Mouse (Mus musculus): Measurements from ENCODE around the gene Ift43. TPM values are rescaled to one million over a fixed set of nuclear protein-coding genes. Genes with fewer than 3 reads are reported as not detected.

Ift43 gene
- polyA plus RNA-seq, 1 experiment: 35.1 TPM

GRCm38 (mm10) chr12:86116295-86116835 is 34.0 kb downstream of the Ift43 start:
- DNase-seq (ENCODE audit: low read depth, low spot score): no peak
- WGBS: 80% methylated on average over 15 of the region's 15 CpGs

DNA sequence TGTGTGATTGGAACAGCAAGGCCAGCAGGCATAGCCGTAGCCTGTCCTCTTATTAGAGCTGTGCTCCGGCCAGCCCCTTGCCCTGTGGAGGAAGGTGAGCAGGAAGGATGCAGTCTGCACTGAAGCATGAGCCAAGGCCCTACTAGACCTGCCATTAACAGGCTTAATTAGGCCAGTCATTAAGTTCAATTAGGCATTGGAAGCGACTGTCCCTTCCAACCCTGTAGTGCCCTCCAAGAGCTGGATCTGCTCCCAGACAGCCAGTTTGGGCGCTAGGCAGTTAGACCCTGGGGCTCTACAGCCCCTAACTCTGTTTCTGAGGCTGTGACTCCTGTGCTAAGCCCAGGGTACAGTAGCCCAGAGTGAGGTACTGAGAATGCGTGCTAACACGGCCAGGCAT is 41.7 kb downstream of the Ift43 start:
- DNase-seq (ENCODE audit: low read depth, low spot score): no peak
- WGBS: 85% methylated on average over 6 of the region's 6 CpGs

DNA sequence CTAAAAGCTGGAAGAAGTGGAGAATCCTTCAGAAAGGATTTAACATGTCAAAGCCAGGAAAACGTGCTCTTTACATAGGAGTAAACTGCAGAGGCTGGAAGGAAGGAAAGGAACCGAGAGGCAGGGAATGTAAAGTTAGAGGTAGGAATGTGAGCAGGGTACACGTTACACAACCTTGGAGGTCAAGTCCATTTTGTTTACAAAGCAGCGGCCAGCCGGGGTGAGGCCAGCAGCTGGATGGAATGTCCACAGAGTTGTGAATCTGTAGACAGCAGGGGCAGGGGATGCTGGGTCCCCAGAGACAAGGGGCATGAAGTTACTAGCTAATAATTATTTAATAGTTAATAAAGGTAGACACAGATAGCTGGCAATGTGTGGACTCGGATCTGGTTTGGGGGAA is 45.8 kb downstream of the Ift43 start:
- no peak for DNase-seq (ENCODE audit: low read depth, low spot score)

DNA sequence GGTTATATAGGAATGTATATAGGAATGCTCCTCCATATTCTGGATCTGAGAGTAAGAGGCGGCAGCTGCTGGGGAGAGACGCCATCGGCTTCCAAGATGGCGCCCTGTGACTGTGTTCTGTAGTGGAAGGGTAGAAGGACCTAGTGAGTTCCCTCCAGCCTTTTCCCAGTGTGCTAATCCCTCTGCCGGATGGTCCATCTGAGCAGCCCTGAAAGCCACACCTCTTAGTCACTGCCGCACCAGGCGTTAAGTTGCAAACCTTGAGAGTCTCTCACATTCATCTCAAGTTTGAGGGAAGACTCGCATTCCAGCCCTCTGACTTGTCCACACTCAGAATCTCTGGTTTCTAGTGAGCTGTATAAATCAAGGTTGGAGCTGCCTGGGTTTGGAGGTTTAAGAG is 46.7 kb downstream of the Ift43 start:
- WGBS: 92% methylated on average over 8 of the region's 8 CpGs
- DNase-seq (ENCODE audit: low read depth, low spot score): no peak

More for the DNA sequence above, 45.8 kb downstream of the Ift43 start:
- 41% methylated on average over 6 of the region's 6 CpGs for WGBS

DNA sequence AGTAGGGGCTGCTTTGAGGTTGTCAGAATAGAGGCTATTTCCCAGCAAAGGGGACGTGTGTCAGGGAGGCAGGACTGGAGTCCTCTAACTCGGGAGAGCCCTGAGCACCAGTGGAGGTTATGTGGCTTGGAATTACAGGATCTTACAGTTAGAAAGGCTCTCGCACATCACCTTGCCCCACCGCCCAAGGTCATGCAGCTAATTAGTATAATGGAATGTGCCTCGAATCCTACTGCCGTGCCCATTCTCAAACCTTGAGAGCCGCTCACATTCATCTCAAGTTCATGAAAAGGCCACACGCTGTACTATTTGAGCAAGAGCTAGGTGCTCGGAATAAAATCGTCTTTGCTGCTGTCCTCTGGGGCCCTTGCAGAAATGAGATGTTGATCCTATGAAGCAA is 47.4 kb downstream of the Ift43 start:
- DNase-seq (ENCODE audit: low read depth, low spot score): no peak
- WGBS: 76% methylated on average over 10 of the region's 10 CpGs

GRCm38 (mm10) chr12:86132799-86133198 is 50.5 kb downstream of the Ift43 start:
- 31% methylated on average over 2 of the region's 2 CpGs for WGBS
- DNase-seq (ENCODE audit: low read depth, low spot score): peak; percentile 36

- WGBS: 81% methylated on average over 4 of the region's 4 CpGs
- no peak for DNase-seq (ENCODE audit: low read depth, low spot score)
Measured at GRCm38 (mm10) chr12:86135691-86136090, 53.4 kb downstream of the Ift43 start.

DNA sequence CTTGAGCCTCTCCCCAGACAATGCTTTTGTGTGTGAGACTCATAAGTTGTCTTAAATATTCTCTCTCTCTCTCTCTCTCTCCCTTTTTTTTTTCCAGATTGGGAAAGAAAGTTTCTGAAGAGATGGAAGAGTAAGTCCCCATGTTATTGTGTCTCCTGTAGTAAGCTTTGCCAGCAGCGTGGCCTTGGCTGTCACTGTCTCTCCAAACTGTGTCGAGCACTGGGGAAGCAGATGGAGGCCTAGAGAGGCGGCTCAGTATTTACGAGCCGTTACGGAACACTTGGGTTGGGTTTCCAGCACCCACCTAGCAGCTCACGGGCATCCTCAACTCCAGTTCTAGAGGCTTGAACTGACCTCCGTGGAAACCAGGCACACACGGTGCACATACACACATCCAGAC is 56.4 kb downstream of the Ift43 start:
- 82% methylated on average over 9 of the region's 9 CpGs for WGBS
- DNase-seq (ENCODE audit: low read depth, low spot score): no peak

DNA sequence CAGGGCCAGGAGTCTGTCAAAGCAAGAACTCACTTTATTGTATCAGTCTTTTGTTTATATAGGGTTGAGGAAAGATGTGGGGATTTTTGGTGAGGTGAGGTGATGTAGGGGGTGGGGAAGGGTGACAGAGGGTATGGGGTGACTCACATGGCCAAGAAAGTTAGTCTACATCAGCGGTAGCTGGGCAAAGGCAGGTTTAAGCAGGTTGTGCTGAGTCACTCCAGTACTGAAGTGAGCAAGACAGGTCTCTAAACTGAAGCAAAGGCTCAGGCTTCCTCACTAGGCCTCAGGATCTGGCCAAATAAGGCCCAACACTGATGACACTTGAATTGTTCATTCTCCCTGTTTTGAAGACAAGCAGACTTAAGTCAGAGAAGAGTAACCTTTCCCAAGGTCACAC is 60.0 kb downstream of the Ift43 start:
- no peak for DNase-seq (ENCODE audit: low read depth, low spot score)
- 68% methylated on average over 1 of the region's 1 CpGs for WGBS

- DNase-seq (ENCODE audit: low read depth, low spot score): no peak
- WGBS: 97% methylated on average over 3 of the region's 3 CpGs
Measured at GRCm38 (mm10) chr12:86146246-86146645, 63.9 kb downstream of the Ift43 start.

- DNase-seq (ENCODE audit: low read depth, low spot score): no peak
- WGBS: 86% methylated on average over 6 of the region's 6 CpGs
Measured at GRCm38 (mm10) chr12:86148271-86148670, 65.9 kb downstream of the Ift43 start.

DNA sequence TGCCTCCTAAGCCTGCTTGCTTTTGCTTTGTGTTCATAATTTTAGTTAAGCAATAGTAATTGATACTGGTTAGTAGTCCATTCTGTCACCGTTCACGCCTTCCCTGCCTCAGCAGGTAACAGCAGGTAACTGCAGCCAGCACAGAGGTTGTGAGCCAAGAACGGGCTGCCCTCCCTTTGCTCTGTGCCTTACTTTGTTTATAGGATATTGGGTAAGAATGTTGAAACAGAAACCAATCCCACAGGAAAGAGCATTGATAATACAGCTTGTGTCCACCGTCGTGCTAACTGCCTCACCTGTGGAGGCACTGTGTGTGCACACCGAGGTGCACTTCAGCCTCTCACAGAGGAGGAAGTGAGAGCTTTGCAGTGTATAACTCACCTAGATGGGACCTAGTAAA is 66.7 kb downstream of the Ift43 start:
- DNase-seq (ENCODE audit: low read depth, low spot score): no peak
- WGBS: 59% methylated on average over 6 of the region's 6 CpGs

DNA sequence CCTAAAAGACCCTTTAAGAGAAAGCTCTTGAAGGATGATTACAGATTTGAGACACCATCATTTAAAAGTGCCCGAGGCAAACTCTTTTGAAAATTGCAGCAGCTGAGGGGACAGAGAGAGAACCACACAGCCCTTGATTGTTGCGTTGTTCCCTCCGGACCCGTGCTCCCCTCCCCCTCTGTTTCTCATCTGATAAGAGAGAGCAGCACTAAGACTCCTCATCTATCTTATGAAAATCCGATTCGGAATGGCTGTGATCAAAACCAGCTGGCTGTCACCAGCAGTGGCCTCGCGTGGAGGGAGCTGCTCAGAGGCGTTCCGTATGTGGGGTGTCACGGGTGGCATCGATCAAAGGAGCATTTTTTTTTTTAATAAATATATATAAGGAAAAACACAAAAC is 69.6 kb downstream of the Ift43 start:
- 81% methylated on average over 12 of the region's 12 CpGs for WGBS
- no peak for DNase-seq (ENCODE audit: low read depth, low spot score)

DNA sequence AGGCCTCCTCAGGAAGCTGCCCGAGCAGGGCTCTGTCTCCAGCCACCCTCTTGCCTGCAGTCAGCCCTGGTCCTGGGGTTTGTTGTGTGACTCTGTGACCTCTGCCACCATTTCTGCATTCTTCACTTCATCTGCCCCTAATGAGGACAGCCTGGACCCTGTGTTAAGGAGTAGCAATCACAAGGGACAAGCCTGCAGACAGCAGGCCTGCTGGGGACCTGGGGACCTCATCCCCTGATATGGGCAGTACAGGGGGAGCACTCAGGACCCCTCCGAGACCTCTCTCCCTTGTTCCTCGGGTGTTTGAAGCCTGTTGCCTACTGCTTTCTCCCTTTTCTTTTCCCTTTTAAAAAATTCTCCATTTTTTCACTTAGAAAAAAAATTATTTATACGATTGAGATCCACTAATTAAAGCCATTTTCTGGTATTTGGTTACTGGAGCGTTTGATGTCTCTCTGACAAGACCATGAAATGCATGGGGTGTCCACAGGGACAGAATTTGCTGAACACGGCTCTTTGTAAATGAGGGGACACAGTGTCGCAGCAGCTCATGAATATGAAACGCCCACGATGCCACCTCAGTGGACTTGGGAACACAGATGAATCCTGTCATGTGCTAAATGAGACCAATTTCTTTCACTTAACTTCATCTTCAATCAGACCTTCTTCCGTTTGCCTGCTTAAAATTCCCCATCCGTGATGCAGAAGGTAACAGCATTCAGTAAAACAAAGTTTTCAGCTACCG is 71.0 kb downstream of the Ift43 start:
- WGBS: 92% methylated on average over 12 of the region's 12 CpGs
- DNase-seq (ENCODE audit: low read depth, low spot score): no peak

DNA sequence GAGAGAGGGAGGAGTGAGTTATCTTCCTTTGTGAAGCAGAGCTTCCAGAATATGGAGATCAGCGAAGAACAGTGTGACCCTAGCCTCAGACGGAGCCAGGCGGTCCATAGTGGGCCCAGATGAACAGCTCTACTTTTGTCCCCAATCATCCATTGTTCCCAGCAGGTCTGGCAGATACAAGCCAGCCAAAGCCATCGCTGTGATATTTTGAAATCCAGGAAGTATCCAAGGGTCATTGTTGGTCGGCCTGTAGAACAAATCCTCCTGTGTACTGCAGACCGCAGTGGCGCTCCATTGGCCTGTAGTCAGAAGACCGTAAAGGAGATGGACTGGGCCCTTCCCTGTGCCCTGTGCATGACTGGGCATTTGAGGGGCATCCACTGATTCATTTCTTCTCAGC is 72.8 kb downstream of the Ift43 start:
- whole genome bisulfite sequencing: 87% methylated on average over 8 of the region's 8 CpGs
- no peak for DNase-seq (ENCODE audit: low read depth, low spot score)

GRCm38 (mm10) chr12:86157166-86157565 is 74.8 kb downstream of the Ift43 start:
- WGBS: 90% methylated on average over 8 of the region's 8 CpGs
- no peak for DNase-seq (ENCODE audit: low read depth, low spot score)

- 24% methylated on average over 8 of the region's 8 CpGs for WGBS
- DNase-seq (ENCODE audit: low read depth, low spot score): no peak
Measured at GRCm38 (mm10) chr12:86157894-86158444, 75.6 kb downstream of the Ift43 start.

DNA sequence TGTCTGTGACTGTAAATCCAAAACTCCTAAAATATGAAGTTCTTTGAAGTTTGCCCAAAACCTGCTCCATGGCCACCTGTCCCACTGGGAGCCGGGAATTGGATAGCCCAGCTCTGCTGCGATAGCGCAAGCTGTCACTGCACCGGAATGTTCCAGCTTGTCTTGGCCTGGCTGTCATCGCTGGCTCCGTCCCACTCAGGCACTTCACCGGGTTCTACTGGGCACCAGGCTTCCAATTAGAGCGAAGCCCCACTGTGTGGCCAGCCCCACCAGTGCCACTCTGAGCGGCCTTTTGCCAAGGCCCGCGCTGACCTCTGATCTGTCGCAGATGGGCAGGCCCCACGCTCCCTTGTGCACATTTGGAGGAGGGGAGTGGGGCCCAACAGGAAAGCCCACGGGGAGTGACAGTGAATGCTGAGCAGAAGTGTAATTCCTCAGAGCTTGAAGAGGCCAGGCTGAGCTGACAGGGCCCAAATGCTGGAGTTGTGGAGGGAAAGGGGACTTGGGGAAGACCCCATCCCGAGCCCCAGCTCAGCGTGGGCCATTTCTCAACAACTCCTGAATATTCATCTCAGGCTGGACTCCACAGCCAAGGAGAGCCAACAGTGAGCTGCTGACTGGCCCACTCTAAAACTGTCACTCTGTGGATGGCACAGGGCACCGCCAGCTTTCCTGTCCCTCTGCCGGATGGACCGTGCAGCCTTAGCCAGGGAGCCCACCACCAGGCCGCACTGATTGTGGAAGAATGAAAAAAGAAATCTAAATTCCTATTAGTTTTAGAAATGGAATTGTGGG is 76.5 kb downstream of the Ift43 start:
- no peak for DNase-seq (ENCODE audit: low read depth, low spot score)
- WGBS: 92% methylated on average over 20 of the region's 20 CpGs

DNA sequence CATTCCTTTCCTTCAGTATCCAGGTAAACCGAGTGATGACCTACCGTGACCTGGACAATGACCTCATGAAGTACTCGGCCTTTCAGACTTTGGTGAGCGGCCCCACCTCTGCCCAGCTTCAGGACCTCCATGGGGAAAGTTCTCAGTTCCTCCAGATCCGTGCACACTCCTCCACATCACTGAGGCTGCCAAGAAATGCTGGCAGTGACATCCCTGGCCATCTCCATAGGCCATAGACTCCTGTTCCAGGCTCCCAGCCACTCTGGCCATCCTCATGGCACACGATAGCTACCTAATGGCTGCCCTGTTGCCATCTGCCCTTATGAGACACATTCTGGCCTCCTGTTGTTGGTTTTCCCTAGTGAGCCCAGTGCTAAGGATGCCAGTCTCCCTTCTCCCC is 79.1 kb downstream of the Ift43 start:
- WGBS: 89% methylated on average over 6 of the region's 6 CpGs
- no peak for DNase-seq (ENCODE audit: low read depth, low spot score)

GRCm38 (mm10) chr12:86161942-86162341 is 79.6 kb downstream of the Ift43 start:
- DNase-seq (ENCODE audit: low read depth, low spot score): no peak
- WGBS: 92% methylated on average over 5 of the region's 5 CpGs
